Mouse (Mus musculus): ENCODE measurements around the gene Gckr. TPM values are rescaled to one million over a fixed set of nuclear protein-coding genes. Genes with fewer than 3 reads are reported as not detected.

Gene Gckr
- 0.33 and 0.55 TPM in 2 replicates for polyA plus RNA-seq (2012; rRNA removed)

DNA sequence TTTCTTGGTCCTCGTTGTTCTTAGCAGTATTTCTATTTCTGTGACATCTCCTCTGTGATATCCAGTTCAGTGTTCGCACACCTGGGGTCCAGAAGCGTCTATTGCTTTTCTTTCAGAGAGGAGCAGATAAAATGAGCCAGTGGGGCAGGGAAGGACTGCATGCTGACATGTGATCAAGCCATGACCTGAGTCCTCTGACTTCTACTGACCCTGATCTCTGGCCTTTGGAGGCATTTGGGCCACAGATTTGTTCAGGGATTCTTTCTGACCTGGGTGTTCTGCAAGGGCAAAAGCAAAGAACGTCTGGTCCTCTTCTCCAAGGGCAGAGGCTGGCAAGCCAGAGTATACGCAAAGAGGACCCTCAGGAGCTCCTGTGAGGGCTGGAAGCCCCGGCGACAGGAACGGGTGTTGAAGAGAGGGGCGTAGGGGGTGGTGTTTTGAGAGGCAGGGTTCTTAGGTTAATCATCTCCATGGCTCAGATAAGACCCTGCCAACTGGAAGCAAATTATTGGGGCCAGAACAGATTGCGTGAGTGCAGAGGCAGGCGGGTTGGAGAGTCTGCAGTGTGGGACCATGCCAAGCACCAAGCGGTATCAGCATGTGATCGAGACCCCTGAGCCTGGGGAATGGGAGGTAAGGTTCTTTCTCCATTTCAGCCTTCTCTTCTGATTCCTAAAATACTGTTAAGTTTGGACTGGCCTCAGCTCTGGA is at the start of gene Gckr:
Gckr (plus strand) TSS at position 397 of the 711 bp plus-strand sequence.

DNA sequence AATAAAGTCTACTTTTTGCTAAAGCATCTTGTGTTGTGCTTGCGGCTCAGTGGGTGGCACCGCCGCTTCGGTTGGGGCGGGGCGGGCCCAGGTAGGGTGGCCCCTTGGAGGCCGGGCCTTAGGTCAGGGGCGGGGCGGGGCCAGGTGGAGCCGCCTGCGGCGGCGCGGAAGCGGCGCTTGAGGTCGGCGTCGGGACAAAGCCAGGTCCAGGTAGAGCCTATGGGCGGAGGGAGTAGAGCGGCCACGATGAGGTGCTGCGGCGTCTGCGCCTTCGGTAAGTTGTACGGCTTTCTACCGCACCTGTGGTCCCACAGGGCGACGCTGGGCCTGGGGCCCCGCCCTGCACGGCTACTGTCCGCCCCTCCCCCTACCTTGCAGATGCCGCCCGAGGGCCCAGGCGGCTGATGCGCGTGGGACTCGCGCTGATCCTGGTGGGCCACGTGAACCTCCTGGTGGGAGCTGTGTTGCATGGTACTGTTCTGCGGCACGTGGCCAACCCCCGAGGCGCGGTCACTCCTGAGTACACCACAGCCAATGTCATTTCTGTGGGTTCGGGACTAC is 45.6 kb upstream of the Gckr start, which contains the start of gene Krtcap3:
Krtcap3 (plus strand) TSS at position 151 of the 561 bp plus-strand sequence.

GRCm38 (mm10) chr5:31290521-31291360 is 6.5 kb upstream of the Gckr start, which contains the start of gene Ift172:
TSS of gene Ift172 (minus strand) at chr5:31291116.

GRCm38 (mm10) chr5:31295606-31296141 is 1.6 kb upstream of the Gckr start, which contains the start of gene Fndc4:
TSS of gene Fndc4 (minus strand) at chr5:31296080.

Other genes starting within 250 kb of the Gckr start
- 131 and 134 TPM in 2 replicates for gene Atraid, start 249.1 kb upstream of the Gckr start, polyA plus RNA-seq (2012; rRNA removed)
- 31.0 and 36.5 TPM in 2 replicates for gene Slc5a6, start 248.5 kb upstream of the Gckr start, polyA plus RNA-seq (2012; rRNA removed)
- gene Cad, start 242.7 kb upstream of the Gckr start, polyA plus RNA-seq (2012; rRNA removed), result 29.6 and 31.9 TPM in 2 replicates
- not detected in 2 replicates for gene Dnajc5g, start 191.2 kb upstream of the Gckr start, polyA plus RNA-seq (2012; rRNA removed)
- gene Slc30a3, start 189.2 kb upstream of the Gckr start, polyA plus RNA-seq (2012; rRNA removed), result 18.5 and 25.0 TPM in 2 replicates
- 1.5 TPM in 1 of 2 replicates, not detected in the other for gene Trim54, start 180.7 kb upstream of the Gckr start, polyA plus RNA-seq (2012; rRNA removed)
- gene Ucn, start 158.6 kb upstream of the Gckr start, polyA plus RNA-seq (2012; rRNA removed), result not detected in 2 replicates
- gene Mpv17, start 143.2 kb upstream of the Gckr start, polyA plus RNA-seq (2012; rRNA removed), result 51.7 and 55.6 TPM in 2 replicates
- 3.4 TPM in 2 replicates for gene Gm29609, start 117.5 kb upstream of the Gckr start, polyA plus RNA-seq (2012; rRNA removed)
- gene Gtf3c2, start 117.3 kb upstream of the Gckr start, polyA plus RNA-seq (2012; rRNA removed), result 99.8 and 100 TPM in 2 replicates
- gene Snx17, start 104.2 kb upstream of the Gckr start, polyA plus RNA-seq (2012; rRNA removed), result 91.1 and 98.2 TPM in 2 replicates
- 62.9 and 68.7 TPM in 2 replicates for gene Eif2b4, start 104.0 kb upstream of the Gckr start, polyA plus RNA-seq (2012; rRNA removed)
- gene Zfp513, start 95.1 kb upstream of the Gckr start, polyA plus RNA-seq (2012; rRNA removed), result 73.0 and 77.5 TPM in 2 replicates
- 172 and 190 TPM in 2 replicates for gene Ppm1g, start 76.8 kb upstream of the Gckr start, polyA plus RNA-seq (2012; rRNA removed)
- gene Nrbp1, start 56.6 kb upstream of the Gckr start, polyA plus RNA-seq (2012; rRNA removed), result 138 and 150 TPM in 2 replicates
- gene Gm9970, start 56.2 kb upstream of the Gckr start, polyA plus RNA-seq (2012; rRNA removed), result 0.11 and 0.16 TPM in 2 replicates
- gene Krtcap3, start 45.8 kb upstream of the Gckr start, polyA plus RNA-seq (2012; rRNA removed), result 5.7 and 9.3 TPM in 2 replicates
- gene Ift172, start 6.3 kb upstream of the Gckr start, polyA plus RNA-seq (2012; rRNA removed), result 51.0 and 55.7 TPM in 2 replicates
- gene Fndc4, start 1.4 kb upstream of the Gckr start, polyA plus RNA-seq (2012; rRNA removed), result 136 and 156 TPM in 2 replicates
- 80.1 and 83.1 TPM in 2 replicates for gene Zfp512, start 155.0 kb downstream of the Gckr start, polyA plus RNA-seq (2012; rRNA removed)
- gene 4930548H24Rik, start 188.3 kb downstream of the Gckr start, polyA plus RNA-seq (2012; rRNA removed), result 0.09 and 0.11 TPM in 2 replicates
- gene Gpn1, start 197.3 kb downstream of the Gckr start, polyA plus RNA-seq (2012; rRNA removed), result 39.5 and 41.4 TPM in 2 replicates
- gene Slc4a1ap, start 229.6 kb downstream of the Gckr start, polyA plus RNA-seq (2012; rRNA removed), result 22.0 and 22.4 TPM in 2 replicates
- 18.7 and 19.9 TPM in 2 replicates for gene Supt7l, start 230.4 kb downstream of the Gckr start, polyA plus RNA-seq (2012; rRNA removed)